In genomic region chr13:71538226-71538625, GRCm38 (mm10) we compare ENCODE assay signal across 21 mouse cellular contexts.
"Had no signal": no experiment of that assay in that cellular context is flagged by ENCODE, and none has a peak within 500 bp of the region (broad histone marks: within the 10 kb centered on the region; RNA-seq: fewer than 3 reads in every experiment).

No protein-coding gene starts in this region.

- H3K9me3 ChIP-seq: limb, embryonic 12.5 days; limb, embryonic 15.5 days; midbrain, embryonic 15.5 days; neural tube, embryonic 13.5 days; stomach, embryonic 15.5 days had no signal

- H3K27ac ChIP-seq: limb, embryonic 12.5 days; limb, embryonic 15.5 days; liver, embryonic 14.5 days; macrophage; midbrain, embryonic 15.5 days; neural tube, embryonic 13.5 days; stomach, embryonic 15.5 days had no signal

- H3K4me3 ChIP-seq: limb, embryonic 12.5 days; limb, embryonic 15.5 days; midbrain, embryonic 15.5 days; myocyte; neural tube, embryonic 13.5 days; stomach, embryonic 15.5 days had no signal

- ATAC-seq: liver, postnatal 0 days; lung, postnatal 0 days; midbrain, embryonic 15.5 days had no signal

- H3K9ac ChIP-seq: limb, embryonic 12.5 days; limb, embryonic 15.5 days; liver, embryonic 14.5 days; liver, postnatal 0 days; lung, embryonic 14.5 days; midbrain, embryonic 15.5 days; neural tube, embryonic 13.5 days; stomach, embryonic 15.5 days had no signal

- H3K36me3 ChIP-seq: limb, embryonic 12.5 days; limb, embryonic 15.5 days; midbrain, embryonic 15.5 days; neural tube, embryonic 13.5 days; stomach, embryonic 15.5 days had no signal

- H3K4me1 ChIP-seq: limb, embryonic 12.5 days; limb, embryonic 15.5 days; midbrain, embryonic 15.5 days; neural tube, embryonic 13.5 days; stomach, embryonic 15.5 days had no signal

- DNase-seq: kidney, adult 18-20 months; kidney, adult 9 months; kidney, postnatal 14 days; kidney, postnatal 4 days; layer of hippocampus, adult 9-11 months; liver, postnatal 0 days; lung, embryonic 14.5 days; retina, postnatal 1 day; right cerebral cortex, postnatal 25 days; spleen, adult 18-20 months; thymus, postnatal 25 days had no signal

- H3K27me3 ChIP-seq: limb, embryonic 15.5 days; midbrain, embryonic 15.5 days; neural tube, embryonic 13.5 days; stomach, embryonic 15.5 days had no signal

- H3K4me2 ChIP-seq: limb, embryonic 12.5 days; limb, embryonic 15.5 days; liver, embryonic 11.5 days; lung, embryonic 14.5 days; midbrain, embryonic 15.5 days; neural tube, embryonic 13.5 days; stomach, embryonic 15.5 days had no signal
